In the genomic region with DNA sequence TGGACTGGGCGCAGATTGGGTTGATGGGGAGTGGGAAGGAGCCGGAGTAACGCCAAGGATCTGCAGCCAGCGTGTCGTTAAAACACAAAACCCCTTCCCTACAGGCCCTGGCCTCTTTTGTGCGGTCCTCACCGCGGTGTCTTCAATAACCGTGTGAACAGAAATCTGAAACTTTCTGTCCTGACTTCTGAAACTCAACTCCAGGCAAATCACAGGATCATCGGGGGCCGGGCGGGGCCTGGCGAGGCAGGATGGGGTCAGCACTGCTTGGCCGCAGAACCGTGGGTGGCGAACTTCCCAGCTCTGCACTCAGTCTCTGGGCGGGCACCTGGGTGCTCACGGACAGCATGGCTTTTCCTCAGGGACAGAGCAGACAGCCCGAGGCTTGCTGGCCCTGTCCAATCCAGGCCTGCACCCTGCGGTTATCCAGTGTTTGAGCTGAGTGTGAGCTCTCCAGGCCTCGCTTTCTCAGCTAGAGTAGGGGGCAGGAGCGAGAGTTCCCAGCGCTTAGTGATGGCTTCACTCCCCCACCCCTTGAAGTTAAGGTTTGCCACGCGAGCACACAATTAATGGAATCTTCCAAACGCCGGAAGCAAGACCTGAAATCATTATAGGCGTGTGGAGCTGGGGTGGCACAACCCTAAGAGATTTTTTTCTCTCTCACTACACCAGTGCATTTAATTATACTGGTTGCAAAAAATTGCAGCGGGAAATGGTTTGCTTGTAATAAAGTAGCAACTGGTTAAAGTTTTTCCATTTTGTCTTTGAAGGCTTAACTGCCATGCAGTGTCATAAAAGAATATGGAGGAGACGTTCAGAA, we compare ENCODE assay signal across 8 mouse cellular contexts. TPM values are rescaled to one million over a fixed set of nuclear protein-coding genes. Genes with fewer than 3 reads are reported as not detected.
DNase-seq lines count a peak whose midpoint lies in the region; ATAC-seq lines count a peak whose summit lies in the region.

No protein-coding gene starts in this region.

- DNase-seq in heart, adult 18-20 months, result peak; percentile 23 to 39
- DNase-seq in heart, adult 9 months (ENCODE audit: low spot score in 2 of 2), result no peak
- peak; percentile 25 for DNase-seq in forebrain, embryonic 14.5 days (ENCODE audit: low spot score)
- DNase-seq in intestine, embryonic 14.5 days (ENCODE audit: low spot score), result peak; percentile 81
- DNase-seq in layer of hippocampus, adult 8-10 months (ENCODE audit: low spot score in 2 of 2), result no peak

- H3K4me3 ChIP-seq in brown adipose tissue, adult 24 weeks (ENCODE audit: insufficient read depth, low read depth, low read length), result peak overlapping the region; percentile 61
- peak overlapping the region; percentile 56 for H3K4me3 ChIP-seq in forebrain, embryonic 14.5 days (ENCODE audit: low read depth, low read length)
- peak overlapping the region; percentile 52 for H3K4me3 ChIP-seq in intestine, embryonic 14.5 days (ENCODE audit: low read depth, low read length)
- H3K4me3 ChIP-seq in liver, embryonic 16.5 days (ENCODE audit: low read depth, low read length), result no peak overlapping the region
- H3K4me3 ChIP-seq in stomach, embryonic 14.5 days (ENCODE audit: low read depth, low read length), result peak overlapping the region; percentile 50

- peaks cover 43% of the 10 kb centered on the region for H3K27me3 ChIP-seq in forebrain, embryonic 14.5 days (replicated peaks; ENCODE audit: control insufficient read depth, insufficient read depth, low read length)
- peaks cover 32% of the 10 kb centered on the region for H3K27me3 ChIP-seq in intestine, embryonic 14.5 days (replicated peaks; ENCODE audit: control insufficient read depth, insufficient read depth, low read length)
- H3K27me3 ChIP-seq in liver, embryonic 16.5 days (ENCODE audit: control insufficient read depth, insufficient read depth, low read depth, low read length), result peaks cover 66% of the 10 kb centered on the region
- H3K27me3 ChIP-seq in stomach, embryonic 14.5 days (ENCODE audit: control insufficient read depth, insufficient read depth, low read length), result no peaks in the 10 kb centered on the region

- peak overlapping the region; percentile 80 for H3K4me2 ChIP-seq in forebrain, embryonic 14.5 days (ENCODE audit: low read length)
- peak overlapping the region; percentile 68 for H3K4me2 ChIP-seq in intestine, embryonic 14.5 days (ENCODE audit: low read length)
- peak overlapping the region; percentile 73; the same call in 1 of the 2 replicates for H3K4me2 ChIP-seq in liver, embryonic 16.5 days (ENCODE audit: low read depth, low read length)
- H3K4me2 ChIP-seq in stomach, embryonic 14.5 days (replicated peaks; ENCODE audit: low read depth, low read length), result peak overlapping the region; percentile 77

- ATAC-seq in forebrain, embryonic 14.5 days, result no peak
- 0 out of 2 replicates have a peak, but pooled peaks have one; percentile 9 for ATAC-seq in intestine, embryonic 14.5 days (replicated peaks; ENCODE audit: low FRiP score, low TSS enrichment, low read depth)
- no peak for ATAC-seq in liver, embryonic 16.5 days (ENCODE audit: low read depth)
- ATAC-seq in stomach, embryonic 14.5 days (ENCODE audit: insufficient number of reproducible peaks, insufficient read depth, low FRiP score, low read depth), result no peak

- no peak overlapping the region for H3K27ac ChIP-seq in brown adipose tissue, adult 24 weeks (replicated peaks; ENCODE audit: low read depth, low read length)
- peak overlapping the region; percentile 52; the same call in 1 of the 2 replicates for H3K27ac ChIP-seq in forebrain, embryonic 14.5 days (ENCODE audit: low read depth, low read length)
- H3K27ac ChIP-seq in intestine, embryonic 14.5 days (ENCODE audit: low read depth), result peak overlapping the region; percentile 69
- H3K27ac ChIP-seq in liver, embryonic 16.5 days (ENCODE audit: low read length), result no peak overlapping the region
- H3K27ac ChIP-seq in stomach, embryonic 14.5 days (ENCODE audit: low read length), result peak overlapping the region; percentile 50; the same call in 1 of the 2 replicates

- H3K36me3 ChIP-seq in forebrain, embryonic 14.5 days (ENCODE audit: control insufficient read depth, insufficient read depth, low read length), result no peaks in the 10 kb centered on the region
- no peaks in the 10 kb centered on the region for H3K36me3 ChIP-seq in intestine, embryonic 14.5 days (ENCODE audit: control insufficient read depth, insufficient read depth, low read length)
- no peaks in the 10 kb centered on the region for H3K36me3 ChIP-seq in liver, embryonic 16.5 days (ENCODE audit: control insufficient read depth, insufficient read depth)
- H3K36me3 ChIP-seq in stomach, embryonic 14.5 days (ENCODE audit: control insufficient read depth, insufficient read depth, low read length), result no peaks in the 10 kb centered on the region

- no peaks in the 10 kb centered on the region for H3K9me3 ChIP-seq in forebrain, embryonic 14.5 days (replicated peaks; ENCODE audit: control insufficient read depth, low read length)
- no peaks in the 10 kb centered on the region for H3K9me3 ChIP-seq in intestine, embryonic 14.5 days (ENCODE audit: control insufficient read depth, low read length)
- no peaks in the 10 kb centered on the region for H3K9me3 ChIP-seq in liver, embryonic 16.5 days (replicated peaks; ENCODE audit: control insufficient read depth, low read length)
- no peaks in the 10 kb centered on the region for H3K9me3 ChIP-seq in stomach, embryonic 14.5 days (ENCODE audit: control insufficient read depth, low read depth, low read length)

- H3K4me1 ChIP-seq in brown adipose tissue, adult 24 weeks (ENCODE audit: control insufficient read depth, insufficient read depth, insufficient read length, low read length), result peaks cover 6% of the 10 kb centered on the region
- H3K4me1 ChIP-seq in forebrain, embryonic 14.5 days (ENCODE audit: control insufficient read depth, insufficient read depth, low read length), result peaks cover 16% of the 10 kb centered on the region
- H3K4me1 ChIP-seq in intestine, embryonic 14.5 days (replicated peaks; ENCODE audit: control insufficient read depth, insufficient read depth, low read length), result peaks cover 14% of the 10 kb centered on the region; the same call in 1 of the 2 replicates
- H3K4me1 ChIP-seq in liver, embryonic 16.5 days (ENCODE audit: control insufficient read depth, low read depth, low read length), result peaks cover 16% of the 10 kb centered on the region
- H3K4me1 ChIP-seq in stomach, embryonic 14.5 days (ENCODE audit: control insufficient read depth, insufficient read depth, low read length), result peaks cover 7% of the 10 kb centered on the region; the same call in 1 of the 2 replicates

- H3K9ac ChIP-seq in forebrain, embryonic 14.5 days (ENCODE audit: low read length), result peak overlapping the region; percentile 43; the same call in 1 of the 2 replicates
- peak overlapping the region; percentile 11; the same call in 1 of the 2 replicates for H3K9ac ChIP-seq in intestine, embryonic 14.5 days (ENCODE audit: low read length)
- H3K9ac ChIP-seq in liver, embryonic 16.5 days (ENCODE audit: low read depth, low read length), result no peak overlapping the region
- H3K9ac ChIP-seq in stomach, embryonic 14.5 days (replicated peaks; ENCODE audit: low read depth, low read length), result peak overlapping the region; percentile 25; the same call in 1 of the 2 replicates

- 3% methylated on average over 30 of the region's 30 CpGs for WGBS in forebrain, embryonic 14.5 days
- WGBS in intestine, embryonic 14.5 days, result 10% methylated on average over 30 of the region's 30 CpGs
- WGBS in liver, embryonic 16.5 days (ENCODE audit: insufficient replicate concordance), result 6% methylated on average over 30 of the region's 30 CpGs
- WGBS in stomach, embryonic 14.5 days, result 9% methylated on average over 30 of the region's 30 CpGs

RNA-seq across cellular contexts. Expression of a gene that starts 1.8 kb away (rescaled TPM):
- 1 to 10 TPM; 4.3 to 4.4 TPM for total RNA-seq in heart, adult 18-20 months (2021)
- 0.67 and 2.0 TPM in 2 replicates for polyA plus RNA-seq in brown adipose tissue, adult 24 weeks (2012; ENCODE audit: insufficient read depth, insufficient read length, missing spikeins)
- 3.1 and 3.6 TPM in 2 replicates for polyA plus RNA-seq in forebrain, embryonic 14.5 days (2014; fragmentation: Nextera tagmentation; extraction: Ambion mirVana)
- polyA plus RNA-seq in intestine, embryonic 14.5 days (2014; fragmentation: Nextera tagmentation; extraction: Ambion mirVana), result 4.0 and 4.4 TPM in 2 replicates
- polyA plus RNA-seq in liver, embryonic 16.5 days (2015; fragmentation: Nextera tagmentation; extraction: Ambion mirVana), result 0.31 and 0.34 TPM in 2 replicates
- polyA plus RNA-seq in stomach, embryonic 14.5 days (2014; fragmentation: Nextera tagmentation; extraction: Ambion mirVana), result 4.7 and 5.5 TPM in 2 replicates
- 1 to 10 TPM; 6.6 to 7.5 (median 7.1) TPM for total RNA-seq in layer of hippocampus, adult 8-10 months (2022)

RNA-seq across cellular contexts. Expression of a gene that starts 41.3 kb away (rescaled TPM):
- 1 to 10 TPM; 4.0 to 4.6 TPM for total RNA-seq in heart, adult 18-20 months (2021)
- 11.1 and 20.7 TPM in 2 replicates for polyA plus RNA-seq in brown adipose tissue, adult 24 weeks (2012; ENCODE audit: insufficient read depth, insufficient read length, missing spikeins)
- 7.1 and 10.3 TPM in 2 replicates for polyA plus RNA-seq in forebrain, embryonic 14.5 days (2014; fragmentation: Nextera tagmentation; extraction: Ambion mirVana)
- 9.2 and 11.4 TPM in 2 replicates for polyA plus RNA-seq in intestine, embryonic 14.5 days (2014; fragmentation: Nextera tagmentation; extraction: Ambion mirVana)
- polyA plus RNA-seq in liver, embryonic 16.5 days (2015; fragmentation: Nextera tagmentation; extraction: Ambion mirVana), result 12.4 and 12.9 TPM in 2 replicates
- 12.1 and 14.4 TPM in 2 replicates for polyA plus RNA-seq in stomach, embryonic 14.5 days (2014; fragmentation: Nextera tagmentation; extraction: Ambion mirVana)
- 100 to 1,000 TPM in 2 of 4 experiments, 10 to 100 TPM in 2; 75.7 to 112 (median 99.1) TPM for total RNA-seq in layer of hippocampus, adult 8-10 months (2022)

Comparison
In these comparisons a context has a peak if more than half of its experiments do, and no peak if none do; other contexts are left out.
1. DNase-seq: peak in heart, adult 18-20 months (2 of 2), forebrain, embryonic 14.5 days (single experiment) and intestine, embryonic 14.5 days (single experiment); none in heart, adult 9 months (0 of 2) and layer of hippocampus, adult 8-10 months (0 of 2).
2. H3K27ac ChIP-seq: peak in forebrain, embryonic 14.5 days (single experiment), intestine, embryonic 14.5 days (single experiment) and stomach, embryonic 14.5 days (single experiment); none in brown adipose tissue, adult 24 weeks (single experiment) and liver, embryonic 16.5 days (single experiment).
3. Peak in every context shown above with its lines, with median percentiles within 50 percentile points of each other: H3K4me2 ChIP-seq.